Mouse (Mus musculus): ENCODE measurements at regions not wholly inside any gene's neighbourhood (a gene's known extent, or its start where the extent isn't known, plus 50 kb on each side); places are given as distances from the start of the nearest gene placed in this dataset. TPM values are rescaled to one million over a fixed set of nuclear protein-coding genes. Genes with fewer than 3 reads are reported as not detected.

DNA sequence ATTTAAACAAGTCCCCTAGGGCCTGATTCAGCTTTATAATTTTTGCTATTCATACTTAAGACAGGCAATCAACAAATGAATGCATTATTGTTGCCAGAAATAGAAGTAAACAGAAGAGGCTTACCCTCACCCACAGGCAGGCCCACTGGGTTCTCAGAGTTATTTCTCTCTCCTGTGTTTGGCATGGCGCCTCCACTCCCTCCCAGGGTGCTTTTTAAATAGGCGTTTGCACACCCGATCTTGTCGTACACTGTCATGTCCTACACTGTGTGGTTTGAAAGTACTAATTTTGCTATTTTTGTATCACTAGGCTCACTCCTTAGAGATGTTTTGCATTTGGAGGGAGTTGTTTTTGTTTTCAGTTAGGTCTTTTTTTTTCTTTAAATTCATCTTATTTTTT lies 72.1 kb upstream of the Arpp21 start:
- no peak for ATAC-seq (ENCODE audit: low read depth)
- H3K9me3 ChIP-seq (replicated peaks), result no peaks in the 10 kb centered on the region
- 71% methylated on average over 4 of the region's 4 CpGs for WGBS (ENCODE audit: insufficient replicate concordance)

DNA sequence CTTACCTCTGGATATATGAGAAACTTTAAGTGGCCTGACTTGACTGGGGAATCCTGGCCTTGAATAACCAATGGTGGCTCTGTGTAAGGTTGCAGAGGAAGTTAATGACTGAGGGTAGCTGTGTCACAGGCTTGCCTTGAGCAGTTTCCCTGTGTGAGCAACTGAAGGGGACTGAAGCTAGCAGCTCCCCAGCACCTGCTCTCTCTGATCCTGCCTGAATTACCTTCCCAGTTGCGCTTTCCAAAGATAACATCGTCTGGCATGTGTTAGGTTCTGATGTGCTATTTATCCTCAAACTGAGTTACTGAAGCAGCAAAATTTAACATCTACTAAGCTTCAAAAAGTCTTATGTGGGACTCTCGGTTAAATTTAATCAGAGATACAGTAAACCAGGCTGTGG lies 56.1 kb upstream of the Arpp21 start:
- H3K4me3 ChIP-seq (replicated peaks), result no peak overlapping the region
- H3K4me2 ChIP-seq, result no peak overlapping the region
- H3K36me3 ChIP-seq, result no peaks in the 10 kb centered on the region
- ATAC-seq (ENCODE audit: low read depth) (no peak), DNase-seq (no peak)
- H3K27ac ChIP-seq, result no peak overlapping the region
- WGBS (ENCODE audit: insufficient replicate concordance), result 71% methylated on average over 3 of the region's 3 CpGs
- H3K27me3 ChIP-seq, result no peaks in the 10 kb centered on the region
- no peaks in the 10 kb centered on the region for H3K9me3 ChIP-seq (replicated peaks)
- H3K9ac ChIP-seq, result no peak overlapping the region
- no peaks in the 10 kb centered on the region for H3K4me1 ChIP-seq (replicated peaks)

More for the DNA sequence above, 72.1 kb upstream of the Arpp21 start:
- no peak overlapping the region for H3K9ac ChIP-seq
- H3K4me2 ChIP-seq, result no peak overlapping the region
- no peaks in the 10 kb centered on the region for H3K36me3 ChIP-seq
- no peak for DNase-seq
- H3K4me1 ChIP-seq (replicated peaks), result no peaks in the 10 kb centered on the region
- no peak overlapping the region for H3K4me3 ChIP-seq (replicated peaks)
- H3K27me3 ChIP-seq, result no peaks in the 10 kb centered on the region
- H3K27ac ChIP-seq, result no peak overlapping the region

Small RNA genes lying in the stretch of these regions (microRNA-seq; reads per million reads assigned to microRNA genes)
- gene Gm27847, result not detected

All from liver, embryonic 13.5 days (tissue).